Mouse (Mus musculus): ENCODE data around the gene Icos.

The Icos gene

GRCm38 (mm10) chr1:60967521-60967920, 10.2 kb upstream of the Icos start:
- no peak for DNase-seq

GRCm38 (mm10) chr1:60970846-60971245, 6.9 kb upstream of the Icos start:
- no peak for DNase-seq

- DNase-seq, result no peak
Measured at GRCm38 (mm10) chr1:60974221-60974620, 3.5 kb upstream of the Icos start.

DNA sequence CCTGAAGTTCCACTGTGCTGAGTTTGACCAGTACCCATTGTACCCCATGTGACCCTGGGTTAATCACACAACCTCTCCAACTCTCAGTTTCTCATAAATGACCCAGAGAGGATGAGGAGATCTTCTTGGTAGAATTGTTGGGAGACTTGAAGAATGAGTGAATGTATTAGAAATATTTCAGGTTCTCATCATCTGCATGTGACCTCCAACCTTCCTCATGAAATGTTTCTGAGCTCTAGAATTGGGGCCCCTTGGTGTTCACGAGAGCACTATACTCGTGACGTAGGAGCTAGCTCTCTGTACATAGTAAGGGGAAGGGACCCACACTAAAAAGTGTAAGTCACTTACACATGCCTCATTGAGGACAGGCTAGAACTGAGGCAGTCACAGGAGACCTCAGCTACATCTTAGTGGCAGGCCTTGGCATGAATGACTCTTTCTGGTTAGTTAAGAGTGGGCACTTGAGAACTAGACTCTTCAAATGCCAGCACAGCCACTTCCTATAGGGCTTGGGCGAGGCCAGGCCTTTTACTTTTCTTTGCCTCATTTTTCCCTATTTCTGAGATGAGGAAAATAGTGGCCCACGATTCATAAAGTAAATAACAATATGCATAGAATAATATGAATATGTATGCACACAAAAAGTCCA, 2.0 kb upstream of the Icos start:
- DNase-seq, result no peak

- DNase-seq, result peak in 1 of 2 experiments; percentile 54
Measured at GRCm38 (mm10) chr1:60979126-60979842, 1.6 kb downstream of the Icos start.

- DNase-seq, result no peak
Measured at GRCm38 (mm10) chr1:60979843-60980235, 2.1 kb downstream of the Icos start.

DNA sequence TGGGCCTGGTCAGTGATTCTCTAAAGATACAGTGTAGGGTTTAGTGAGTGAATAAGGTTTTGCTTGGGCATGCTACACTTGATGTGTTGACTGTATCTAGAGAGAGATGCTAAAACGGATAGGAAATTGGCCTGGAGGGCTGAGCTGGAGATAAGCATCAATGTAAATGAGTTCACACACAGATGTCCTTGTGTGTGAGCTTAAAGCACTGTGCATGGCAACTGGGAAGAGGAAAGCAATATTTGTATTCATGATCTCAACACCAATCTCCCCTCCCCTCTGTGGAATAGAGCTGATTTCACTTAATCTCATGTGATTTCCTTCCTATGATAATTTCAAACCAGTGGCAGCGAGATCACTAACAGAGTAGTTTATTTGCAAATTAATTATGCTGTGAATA, 7.3 kb downstream of the Icos start:
- DNase-seq, result no peak

DNA sequence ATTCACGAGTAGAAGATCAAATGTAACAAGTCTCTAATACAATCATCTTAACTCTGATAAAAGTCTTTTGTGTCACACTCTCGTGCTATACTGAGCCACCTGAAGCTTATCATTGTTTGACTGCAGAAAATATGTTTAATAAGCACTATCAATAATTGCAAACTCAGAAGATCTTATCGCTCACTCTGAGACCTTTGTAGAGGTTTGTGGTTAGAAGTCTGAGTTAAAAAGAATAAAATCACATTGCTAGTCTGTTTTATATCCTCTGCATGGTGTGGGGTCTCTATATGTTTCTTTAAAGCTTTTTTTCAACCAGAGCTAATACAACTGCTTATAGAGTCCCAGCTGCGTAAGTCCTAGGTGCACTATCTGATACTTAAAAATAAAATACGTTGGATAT, 8.4 kb downstream of the Icos start:
- no peak for DNase-seq

GRCm38 (mm10) chr1:60989086-60989485, 11.4 kb downstream of the Icos start:
- no peak for DNase-seq

GRCm38 (mm10) chr1:60990305-60990704, 12.6 kb downstream of the Icos start:
- no peak for DNase-seq

GRCm38 (mm10) chr1:60998008-60998557, 20.4 kb downstream of the Icos start:
- DNase-seq, result no peak

DNA sequence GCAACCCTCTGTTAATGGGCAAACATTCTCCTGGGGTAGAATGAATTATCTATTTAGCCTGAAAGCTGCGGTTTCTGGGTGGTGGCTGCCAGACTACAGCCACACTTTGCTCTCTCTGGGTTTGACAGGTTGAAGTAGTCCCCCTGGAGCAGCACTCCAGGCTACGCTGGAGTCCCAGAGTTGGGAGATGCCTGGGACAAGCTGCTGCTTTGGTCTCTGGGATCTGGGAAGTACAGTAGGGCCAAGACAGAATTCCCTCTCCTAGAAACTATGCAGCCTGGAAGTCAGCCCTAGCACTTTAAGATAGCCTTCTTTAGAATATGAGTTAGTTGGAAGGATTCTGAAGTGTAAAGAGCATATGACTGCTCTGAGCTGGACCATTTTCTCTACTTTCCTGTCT, 21.0 kb downstream of the Icos start:
- DNase-seq, result no peak

GRCm38 (mm10) chr1:61001786-61002354, 24.1 kb downstream of the Icos start:
- no peak for DNase-seq

DNA sequence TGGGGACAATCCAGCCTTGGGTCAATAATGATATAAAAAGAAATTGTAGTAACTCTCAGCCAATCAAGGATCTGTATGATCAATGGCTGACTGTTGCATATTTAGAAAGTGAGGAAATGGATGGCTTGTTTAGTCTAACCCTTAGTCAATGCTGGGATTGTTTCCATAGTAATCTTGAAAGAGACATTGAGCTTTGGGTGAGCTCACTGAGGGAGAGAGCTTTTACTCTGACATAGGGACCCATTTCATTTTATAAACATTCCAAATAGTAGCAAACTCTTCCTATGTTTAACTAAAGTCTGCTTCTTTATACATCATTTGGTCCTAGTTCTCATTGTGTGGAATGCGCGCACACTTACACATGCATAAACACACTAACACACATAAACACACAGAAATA, 28.5 kb downstream of the Icos start:
- no peak for DNase-seq

DNA sequence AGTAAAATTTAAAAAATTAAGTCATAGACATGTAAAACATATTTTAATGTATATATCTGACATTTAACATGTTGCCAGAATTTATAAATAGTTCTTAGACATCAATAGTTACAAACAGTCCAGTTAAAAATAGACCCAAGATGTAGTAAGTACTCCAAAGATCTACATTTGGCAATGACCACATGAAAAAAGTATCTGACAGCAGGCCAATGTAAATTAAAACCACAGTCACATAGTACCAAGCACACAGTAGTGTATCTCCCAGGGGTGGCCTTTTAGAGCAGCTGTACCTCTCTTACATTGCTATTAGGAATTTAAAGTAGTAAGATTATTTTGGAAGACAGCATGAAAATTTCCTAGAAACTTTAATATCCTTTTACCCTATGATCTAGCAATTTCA, 29.8 kb downstream of the Icos start:
- no peak for DNase-seq

DNA sequence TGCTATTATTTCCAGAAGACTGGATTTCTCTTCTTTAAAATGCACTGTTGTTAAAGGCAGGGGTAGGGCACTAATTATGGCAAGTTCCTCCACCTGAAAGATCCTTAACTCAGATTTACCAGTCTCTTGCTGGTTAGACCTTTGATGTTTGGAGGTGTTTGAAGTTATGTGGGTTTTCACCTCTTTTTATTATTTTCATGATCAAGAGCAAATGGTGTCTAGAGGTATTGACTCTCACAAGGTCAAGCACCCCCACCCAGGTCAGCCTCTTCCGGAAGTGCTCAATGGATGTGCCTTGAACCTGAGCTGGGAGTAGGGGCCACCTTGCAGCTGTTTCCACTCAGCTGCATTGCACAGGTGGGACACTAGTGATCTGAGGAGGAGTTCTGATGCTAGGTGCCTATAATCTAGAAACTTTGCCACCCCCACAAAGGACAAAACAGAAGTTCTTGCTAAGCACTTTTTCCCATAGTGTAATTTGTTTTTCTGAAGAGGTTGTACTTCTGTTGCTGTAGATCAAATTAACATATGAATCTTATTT, 38.9 kb downstream of the Icos start:
- no peak for DNase-seq

GRCm38 (mm10) chr1:61026712-61027111, 49.0 kb downstream of the Icos start:
- no peak for DNase-seq

- DNase-seq, result no peak
Measured at GRCm38 (mm10) chr1:61027519-61027918, 49.8 kb downstream of the Icos start.

GRCm38 (mm10) chr1:61029919-61030318, 52.2 kb downstream of the Icos start:
- DNase-seq, result no peak

- no peak for DNase-seq
Measured at GRCm38 (mm10) chr1:61030532-61030931, 52.8 kb downstream of the Icos start.

- no peak for DNase-seq
Measured at GRCm38 (mm10) chr1:61035270-61035669, 57.5 kb downstream of the Icos start.

- DNase-seq, result no peak
Measured at GRCm38 (mm10) chr1:61038223-61038622, 60.5 kb downstream of the Icos start.

- no peak for DNase-seq
Measured at GRCm38 (mm10) chr1:61039310-61039709, 61.6 kb downstream of the Icos start.

DNA sequence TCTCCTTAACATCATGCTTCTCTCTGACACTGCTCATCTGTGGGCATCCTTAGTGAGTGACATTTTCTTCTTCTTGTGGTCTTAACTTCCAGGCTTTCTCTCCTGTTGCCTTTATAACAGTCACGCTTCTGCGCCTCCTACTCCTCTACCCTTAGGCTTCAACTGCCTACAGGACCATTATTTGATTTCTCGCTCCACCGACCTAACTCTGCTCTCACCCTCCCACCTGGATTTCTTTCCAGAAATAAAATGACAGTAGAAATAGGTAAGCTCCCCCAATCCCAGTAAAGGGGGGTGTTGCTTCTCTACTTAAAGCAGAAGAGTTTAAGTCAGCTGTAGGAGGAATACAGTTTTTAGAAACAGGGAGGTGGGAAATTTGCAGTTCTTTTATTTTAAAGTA, 62.7 kb downstream of the Icos start:
- DNase-seq, result no peak
